Comparison of ENCODE assay signal across 17 mouse cellular contexts in the genomic region with DNA sequence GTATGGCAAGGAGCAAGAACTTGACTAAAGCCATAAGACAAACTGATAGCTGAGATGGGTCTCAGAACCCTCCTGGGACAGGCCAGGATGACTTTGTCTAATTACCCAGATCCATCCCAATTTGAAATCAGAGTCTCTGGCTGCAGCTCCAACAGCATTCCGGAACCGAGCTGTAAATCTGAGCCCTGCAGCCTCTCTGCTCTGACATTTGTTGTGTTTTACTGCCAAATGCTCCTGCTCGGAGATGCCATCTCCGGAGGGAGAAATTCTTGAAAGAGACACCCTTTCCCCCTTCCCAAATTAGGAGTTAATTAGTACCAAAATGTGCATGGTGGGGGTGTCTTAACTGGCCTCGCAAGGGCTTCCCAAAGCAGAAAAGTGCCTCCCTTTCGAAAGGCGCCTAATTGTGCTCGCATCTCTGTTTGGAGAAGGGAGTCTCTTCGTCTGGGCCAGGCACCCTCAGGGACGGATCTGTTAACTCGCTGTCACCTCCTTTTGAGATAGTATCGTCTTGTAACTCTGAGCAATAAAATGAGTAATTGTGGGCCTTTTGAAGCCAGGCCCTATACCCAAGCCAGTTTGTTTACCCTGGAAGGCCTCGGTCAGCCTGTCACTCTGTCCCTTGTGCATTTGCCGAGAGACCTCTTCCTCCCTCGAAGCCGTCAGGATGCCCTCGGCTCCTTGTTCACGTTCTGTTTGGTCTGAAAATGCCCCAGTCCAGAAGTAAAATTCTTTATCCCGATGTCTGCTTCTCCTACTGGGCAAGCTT.
A peak's percentile ranks its signal among the peaks of the same experiment; 100 is the strongest.
DNase-seq lines count a peak whose midpoint lies in the region; ATAC-seq and TF ChIP-seq lines count a peak whose summit lies in the region.
"Had no signal": no experiment of that assay in that cellular context is flagged by ENCODE, and none has a peak within 500 bp of the region (broad histone marks: within the 10 kb centered on the region; RNA-seq: fewer than 3 reads in every experiment).

No protein-coding gene starts in this region.

- no peak for TF ChIP-seq POLR2A in myocyte (IDR thresholded peaks at IDR 0.05; ENCODE audit: insufficient read length, low read depth)

- no peaks in the 10 kb centered on the region for H3K79me2 ChIP-seq in myocyte (ENCODE audit: control insufficient read depth, insufficient read depth)

- H3K4me1 ChIP-seq in embryonic facial prominence, embryonic 13.5 days, result peaks cover 16% of the 10 kb centered on the region
- H3K4me1 ChIP-seq in embryonic facial prominence, embryonic 10.5 days, result peaks cover 13% of the 10 kb centered on the region
- H3K4me1 ChIP-seq in kidney, embryonic 15.5 days, result peaks cover 17% of the 10 kb centered on the region
- H3K4me1 ChIP-seq in neural tube, embryonic 11.5 days (ENCODE audit: control insufficient read depth, insufficient read depth, low read length), result no peaks in the 10 kb centered on the region
- H3K4me1 ChIP-seq in midbrain, embryonic 16.5 days (ENCODE audit: control insufficient read depth, insufficient read depth, low read length), result no peaks in the 10 kb centered on the region
- H3K4me1 ChIP-seq: forebrain, embryonic 12.5 days had no signal

- peaks cover 3% of the 10 kb centered on the region; the same call in 1 of the 2 replicates for H3K27me3 ChIP-seq in embryonic facial prominence, embryonic 13.5 days
- H3K27me3 ChIP-seq in embryonic facial prominence, embryonic 10.5 days (replicated peaks; ENCODE audit: low read depth, poor library complexity, severe bottlenecking), result no peaks in the 10 kb centered on the region
- H3K27me3 ChIP-seq in kidney, embryonic 15.5 days, result peaks cover 8% of the 10 kb centered on the region; the same call in 1 of the 2 replicates
- H3K27me3 ChIP-seq in neural tube, embryonic 11.5 days (ENCODE audit: control insufficient read depth, insufficient read depth, low read length), result no peaks in the 10 kb centered on the region
- H3K27me3 ChIP-seq in myocyte (ENCODE audit: control insufficient read depth, insufficient read depth, insufficient read length), result no peaks in the 10 kb centered on the region
- no peaks in the 10 kb centered on the region for H3K27me3 ChIP-seq in midbrain, embryonic 16.5 days (ENCODE audit: control insufficient read depth, insufficient read depth, low read depth, low read length)
- H3K27me3 ChIP-seq: forebrain, embryonic 12.5 days had no signal

- 0 out of 2 replicates have a peak overlapping the region, but pooled peaks have one; percentile 7 for H3K4me2 ChIP-seq in embryonic facial prominence, embryonic 13.5 days
- peak overlapping the region; percentile 38 for H3K4me2 ChIP-seq in kidney, embryonic 15.5 days
- 0 out of 2 replicates have a peak overlapping the region, but pooled peaks have one; percentile 7 for H3K4me2 ChIP-seq in neural tube, embryonic 11.5 days (ENCODE audit: low read depth)
- H3K4me2 ChIP-seq in myocyte (ENCODE audit: low read depth), result peak overlapping the region; percentile 36
- H3K4me2 ChIP-seq in midbrain, embryonic 16.5 days (ENCODE audit: low read length), result no peak overlapping the region
- H3K4me2 ChIP-seq: forebrain, embryonic 12.5 days had no signal

- H3K4me3 ChIP-seq in embryonic facial prominence, embryonic 13.5 days, result no peak overlapping the region
- H3K4me3 ChIP-seq in embryonic facial prominence, embryonic 10.5 days, result no peak overlapping the region
- H3K4me3 ChIP-seq in kidney, embryonic 15.5 days (replicated peaks), result no peak overlapping the region
- H3K4me3 ChIP-seq in neural tube, embryonic 11.5 days (ENCODE audit: low read depth, low read length), result no peak overlapping the region
- no peak overlapping the region for H3K4me3 ChIP-seq in myocyte
- H3K4me3 ChIP-seq in midbrain, embryonic 16.5 days (ENCODE audit: low read depth, low read length), result no peak overlapping the region
- H3K4me3 ChIP-seq: forebrain, embryonic 12.5 days had no signal

- no peak for ATAC-seq in embryonic facial prominence, embryonic 13.5 days (ENCODE audit: insufficient number of reproducible peaks, insufficient read depth, low FRiP score, low TSS enrichment, low read depth)
- peak; percentile 56; the same call in 1 of the 2 replicates for ATAC-seq in kidney, embryonic 15.5 days (replicated peaks; ENCODE audit: low FRiP score)
- ATAC-seq in neural tube, embryonic 11.5 days (ENCODE audit: insufficient read depth, low FRiP score, low TSS enrichment), result no peak
- ATAC-seq in midbrain, embryonic 16.5 days, result no peak
- ATAC-seq: CD4-positive, CD25-positive, alpha-beta regulatory T cell, adult 4 months had no signal

- DNase-seq in embryonic facial prominence, embryonic 10.5 days (ENCODE audit: low spot score), result no peak
- no peak for DNase-seq in kidney, adult 18-20 months
- no peak for DNase-seq in neural tube, embryonic 11.5 days (ENCODE audit: low spot score)
- no peak for DNase-seq in neural tube, embryonic 10.5 days (ENCODE audit: extremely low spot score, low spot score)
- DNase-seq: adrenal gland, postnatal 36 days; cerebellum, adult 9-11 months; heart, adult 18-20 months; lung, postnatal 14 days; right cerebral cortex, adult 18-20 months; thymus, adult 18-20 months had no signal

- no peak overlapping the region for H3ac ChIP-seq in myocyte (ENCODE audit: control insufficient read depth, insufficient read length)

- peak overlapping the region; percentile 58 for H3K27ac ChIP-seq in embryonic facial prominence, embryonic 13.5 days
- no peak overlapping the region for H3K27ac ChIP-seq in embryonic facial prominence, embryonic 10.5 days (replicated peaks)
- H3K27ac ChIP-seq in kidney, embryonic 15.5 days, result 0 out of 2 replicates have a peak overlapping the region, but pooled peaks have one; percentile 41
- no peak overlapping the region for H3K27ac ChIP-seq in neural tube, embryonic 11.5 days (ENCODE audit: low read depth, low read length)
- no peak overlapping the region for H3K27ac ChIP-seq in midbrain, embryonic 16.5 days (ENCODE audit: low read length)
- H3K27ac ChIP-seq: forebrain, embryonic 12.5 days had no signal

- H3K36me3 ChIP-seq in embryonic facial prominence, embryonic 13.5 days, result no peaks in the 10 kb centered on the region
- H3K36me3 ChIP-seq in embryonic facial prominence, embryonic 10.5 days (replicated peaks), result no peaks in the 10 kb centered on the region
- H3K36me3 ChIP-seq in kidney, embryonic 15.5 days, result no peaks in the 10 kb centered on the region
- H3K36me3 ChIP-seq in neural tube, embryonic 11.5 days (ENCODE audit: control insufficient read depth, insufficient read depth, low read length), result no peaks in the 10 kb centered on the region
- H3K36me3 ChIP-seq in myocyte (ENCODE audit: control insufficient read depth, insufficient read depth), result no peaks in the 10 kb centered on the region
- H3K36me3 ChIP-seq in midbrain, embryonic 16.5 days (ENCODE audit: control insufficient read depth, insufficient read depth, low read length), result no peaks in the 10 kb centered on the region
- H3K36me3 ChIP-seq: forebrain, embryonic 12.5 days; G1E had no signal

- H3K9ac ChIP-seq in embryonic facial prominence, embryonic 13.5 days, result no peak overlapping the region
- no peak overlapping the region for H3K9ac ChIP-seq in kidney, embryonic 15.5 days
- H3K9ac ChIP-seq in neural tube, embryonic 11.5 days (ENCODE audit: low read length), result no peak overlapping the region
- no peak overlapping the region for H3K9ac ChIP-seq in midbrain, embryonic 16.5 days (ENCODE audit: low read depth, low read length)
- H3K9ac ChIP-seq: forebrain, embryonic 12.5 days had no signal

- H3K9me3 ChIP-seq in embryonic facial prominence, embryonic 13.5 days, result no peaks in the 10 kb centered on the region
- H3K9me3 ChIP-seq in embryonic facial prominence, embryonic 10.5 days, result no peaks in the 10 kb centered on the region
- H3K9me3 ChIP-seq in kidney, embryonic 15.5 days (replicated peaks), result no peaks in the 10 kb centered on the region
- H3K9me3 ChIP-seq in neural tube, embryonic 11.5 days (ENCODE audit: control insufficient read depth, low read length), result no peaks in the 10 kb centered on the region
- H3K9me3 ChIP-seq in midbrain, embryonic 16.5 days (replicated peaks; ENCODE audit: control insufficient read depth, low read length, poor library complexity, severe bottlenecking), result no peaks in the 10 kb centered on the region
- H3K9me3 ChIP-seq: forebrain, embryonic 12.5 days; G1E had no signal

- 26% methylated on average over 19 of the region's 19 CpGs for WGBS in embryonic facial prominence, embryonic 13.5 days
- 37% methylated on average over 19 of the region's 19 CpGs for WGBS in embryonic facial prominence, embryonic 10.5 days
- 6% methylated on average over 19 of the region's 19 CpGs for WGBS in kidney, embryonic 15.5 days
- WGBS in neural tube, embryonic 11.5 days, result 12% methylated on average over 19 of the region's 19 CpGs
- 68% methylated on average over 19 of the region's 19 CpGs for WGBS in midbrain, embryonic 16.5 days

TF ChIP-seq in myocyte, 11 proteins besides CTCF, POLR2A, EP300 and RAD21:
- TF ChIP-seq E2F4 (IDR thresholded peaks at IDR 0.05; ENCODE audit: insufficient read depth) (no peak), USF1 (IDR thresholded peaks at IDR 0.05; ENCODE audit: low read depth) (no peak), TCF12 (IDR thresholded peaks at IDR 0.05; ENCODE audit: insufficient read depth, poor library complexity, severe bottlenecking) (no peak), POLR2AphosphoS2 (IDR thresholded peaks at IDR 0.05; ENCODE audit: insufficient read length, low read depth) (no peak), MYOG (IDR thresholded peaks at IDR 0.05; ENCODE audit: control insufficient read depth in 1 of 3, insufficient read depth in 1 of 3, insufficient read length in 2 of 3, low read depth in 2 of 3) (no peak), REST (IDR thresholded peaks at IDR 0.05; ENCODE audit: insufficient read depth, insufficient read length) (no peak), SRF (IDR thresholded peaks at IDR 0.05; ENCODE audit: control insufficient read depth, insufficient read length, low read depth) (no peak), CEBPB (IDR thresholded peaks at IDR 0.05; ENCODE audit: insufficient read depth, poor library complexity, severe bottlenecking) (no peak), MAX (IDR thresholded peaks at IDR 0.05; ENCODE audit: low read depth) (no peak), TCF3 (IDR thresholded peaks at IDR 0.05; ENCODE audit: insufficient read length, low read depth) (no peak), MYOD1 (IDR thresholded peaks at IDR 0.05; ENCODE audit: control insufficient read depth in 1 of 3, insufficient read length in 2 of 3, low read depth in 2 of 3) (no peak)

Comparison
In these comparisons a context has a peak if more than half of its experiments do, and no peak if none do; other contexts are left out.
1. H3K27ac ChIP-seq: peak in embryonic facial prominence, embryonic 13.5 days (single experiment) and kidney, embryonic 15.5 days (single experiment); none in embryonic facial prominence, embryonic 10.5 days (single experiment), neural tube, embryonic 11.5 days (single experiment) and midbrain, embryonic 16.5 days (single experiment).